Mouse (Mus musculus) heart, postnatal 0 days (tissue): ENCODE data around the gene Rhd.
"Not testable (repeated sequence)": the region's sequence is repeated elsewhere in the genome, so short reads cannot be mapped to it uniquely, and the experiment has no call there.

Source experiments
- CTCF ChIP-seq: IDR thresholded peaks from 2 replicates; pipeline ENCODE4 v1.5.1; 2016; ENCODE audit warnings: antibody characterized with exemption, control low read depth, low read depth
- EP300 ChIP-seq: IDR thresholded peaks from 2 replicates; pipeline ENCODE4 v1.6.1; 2016; ENCODE audit warnings: antibody characterized with exemption, low read depth

GRCm38 (mm10) chr4:134825864-134826263, 38.5 kb upstream of the Rhd start:
- TF ChIP-seq CTCF, EP300: not testable (repeated sequence)
